8 mouse cellular contexts compared by ENCODE assay signal in the genomic region with DNA sequence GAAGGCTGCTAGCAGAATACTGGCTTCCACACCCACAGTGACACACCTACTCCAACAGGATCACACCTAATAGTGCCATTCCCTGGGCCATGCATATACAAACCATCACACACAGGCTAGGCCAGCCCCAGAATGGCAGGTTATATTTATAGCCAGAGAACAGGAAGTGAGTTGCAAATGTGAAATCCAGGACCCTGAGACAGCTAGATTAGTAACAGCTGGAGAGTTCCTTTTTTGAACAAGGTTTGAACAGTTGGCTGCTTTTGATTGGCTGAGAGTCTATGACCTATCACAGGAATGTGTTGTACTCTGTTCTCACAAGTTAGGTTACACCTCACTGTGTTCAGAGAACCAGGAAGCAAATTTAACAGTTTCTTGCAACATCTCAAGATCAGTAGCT.
A peak's percentile ranks its signal among the peaks of the same experiment; 100 is the strongest.
DNase-seq lines count a peak whose midpoint lies in the region; ATAC-seq and TF ChIP-seq lines count a peak whose summit lies in the region.

No protein-coding gene starts in this region.

- peak; percentile 80 for ATAC-seq in liver, postnatal 0 days

- peaks cover 21% of the 10 kb centered on the region; the same call in 1 of the 2 replicates for H3K4me1 ChIP-seq in spleen, adult 2 months (ENCODE audit: control insufficient read depth, insufficient read depth, insufficient read length)
- no peaks in the 10 kb centered on the region for H3K4me1 ChIP-seq in liver, postnatal 0 days (ENCODE audit: insufficient read depth)

- no peak overlapping the region for H3K4me3 ChIP-seq in spleen, adult 2 months (ENCODE audit: extremely low read depth, insufficient read depth, insufficient read length)
- H3K4me3 ChIP-seq in liver, postnatal 0 days (ENCODE audit: low read depth, low read length) = no peak overlapping the region
- no peak overlapping the region for H3K4me3 ChIP-seq in layer of hippocampus, adult 2 months

- TF ChIP-seq EP300 in liver, postnatal 0 days (IDR thresholded peaks at IDR 0.05; ENCODE audit: low read depth) = no peak

- no peak overlapping the region for H3K9ac ChIP-seq in liver, postnatal 0 days (replicated peaks)

- H3K4me2 ChIP-seq in liver, postnatal 0 days (ENCODE audit: low read depth, low read length) = no peak overlapping the region

- DNase-seq in spleen, adult 2 months (ENCODE audit: low read depth in 1 of 2, low spot score in 2 of 2) = peak; percentile 46 to 82
- DNase-seq in spleen, postnatal 14 days (ENCODE audit: low spot score in 2 of 2) = no peak
- DNase-seq in fibroblast of lung, adult 2 months (ENCODE audit: low read depth) = peak; percentile 67
- DNase-seq in liver, postnatal 0 days = no peak
- peak; percentile 15 for DNase-seq in yolk sac, embryonic 10.5 days (ENCODE audit: low spot score)
- no peak for DNase-seq in layer of hippocampus, adult 2 months (ENCODE audit: low spot score in 2 of 2)
- DNase-seq in testis, postnatal 10 days (ENCODE audit: low spot score) = no peak
- DNase-seq in neural tube, embryonic 10.5 days (ENCODE audit: extremely low spot score, low spot score) = no peak

- no peak for TF ChIP-seq CTCF in spleen, adult 2 months (IDR thresholded peaks at IDR 0.05; ENCODE audit: extremely low read depth, insufficient read depth, insufficient read length, insufficient replicate concordance)
- no peak for TF ChIP-seq CTCF in liver, postnatal 0 days (IDR thresholded peaks at IDR 0.05; ENCODE audit: low read depth)
- TF ChIP-seq CTCF in layer of hippocampus, adult 2 months (conservative IDR thresholded peaks at IDR 0.05) = no peak

- H3K9me3 ChIP-seq in liver, postnatal 0 days (ENCODE audit: low read length) = no peaks in the 10 kb centered on the region

- H3K27ac ChIP-seq in spleen, adult 2 months (ENCODE audit: insufficient read depth, low read length) = peak overlapping the region; percentile 75
- H3K27ac ChIP-seq in liver, postnatal 0 days (ENCODE audit: low read depth) = peak overlapping the region; percentile 39; the same call in 1 of the 2 replicates
- no peak overlapping the region for H3K27ac ChIP-seq in layer of hippocampus, adult 2 months

- H3K36me3 ChIP-seq in spleen, adult 2 months (ENCODE audit: control insufficient read depth, insufficient read depth, low read length) = no peaks in the 10 kb centered on the region
- H3K36me3 ChIP-seq in liver, postnatal 0 days (replicated peaks; ENCODE audit: insufficient read depth, low read length) = no peaks in the 10 kb centered on the region

- no peak for TF ChIP-seq POLR2A in spleen, adult 2 months (IDR thresholded peaks at IDR 0.05; ENCODE audit: low read depth, low read length)

- H3K27me3 ChIP-seq in spleen, adult 2 months (ENCODE audit: control insufficient read depth, insufficient read depth, low read length) = no peaks in the 10 kb centered on the region
- no peaks in the 10 kb centered on the region for H3K27me3 ChIP-seq in liver, postnatal 0 days (ENCODE audit: insufficient read depth, low read length)

Comparison
In these comparisons a context has a peak if more than half of its experiments do, and no peak if none do; other contexts are left out.
1. DNase-seq: peak in spleen, adult 2 months (2 of 2), fibroblast of lung, adult 2 months (single experiment) and yolk sac, embryonic 10.5 days (single experiment); none in spleen, postnatal 14 days (0 of 2), liver, postnatal 0 days (single experiment), layer of hippocampus, adult 2 months (0 of 2), testis, postnatal 10 days (single experiment) and neural tube, embryonic 10.5 days (single experiment).